Mouse (Mus musculus) effector memory CD4-positive, alpha-beta T cell, adult 7 months (primary cell): ENCODE data around the gene Cisd1. TPM values are rescaled to one million over a fixed set of nuclear protein-coding genes. Genes with fewer than 3 reads are reported as not detected.

Experiments used
- polyA plus RNA-seq: library from polyadenylated mRNA; unstranded; fragments of 100-300 nt; shearing (Covaris generic); gene quantifications from one replicate; pipeline ENCODE4 v1.2.1, GENCODE M21; 2017

Gene Cisd1
- polyA plus RNA-seq, result 18.1 TPM

DNA sequence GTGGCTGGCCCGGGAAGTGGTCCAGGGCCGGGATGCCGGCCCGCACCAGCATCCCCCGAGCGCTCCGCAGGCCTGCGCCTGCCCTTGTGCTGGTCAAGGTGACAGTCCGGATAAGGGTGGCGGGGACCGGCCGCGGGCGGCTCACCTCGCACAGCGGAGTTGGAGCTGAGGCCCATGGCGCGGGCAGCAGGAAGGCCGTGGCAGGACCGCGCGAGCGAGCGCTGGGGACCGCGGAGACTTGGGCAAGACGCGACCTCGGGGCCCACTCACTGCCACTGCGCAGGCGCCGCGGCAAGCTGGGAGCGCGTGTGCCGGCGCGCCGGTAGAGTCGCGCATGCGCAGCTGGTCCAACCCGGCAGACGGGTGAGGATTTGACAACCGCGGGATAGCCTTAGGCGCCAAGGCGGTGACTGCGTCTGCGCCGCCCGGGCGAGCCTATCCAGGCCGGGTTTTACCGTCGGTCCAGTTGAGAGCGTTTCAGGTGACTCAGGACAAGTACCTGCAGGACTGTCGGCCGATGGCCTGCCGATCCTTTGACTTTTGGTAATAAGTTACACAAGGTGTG is at the start of gene Cisd1:
Cisd1 (minus strand) TSS at position 376 of the 565 bp plus-strand sequence.

DNA sequence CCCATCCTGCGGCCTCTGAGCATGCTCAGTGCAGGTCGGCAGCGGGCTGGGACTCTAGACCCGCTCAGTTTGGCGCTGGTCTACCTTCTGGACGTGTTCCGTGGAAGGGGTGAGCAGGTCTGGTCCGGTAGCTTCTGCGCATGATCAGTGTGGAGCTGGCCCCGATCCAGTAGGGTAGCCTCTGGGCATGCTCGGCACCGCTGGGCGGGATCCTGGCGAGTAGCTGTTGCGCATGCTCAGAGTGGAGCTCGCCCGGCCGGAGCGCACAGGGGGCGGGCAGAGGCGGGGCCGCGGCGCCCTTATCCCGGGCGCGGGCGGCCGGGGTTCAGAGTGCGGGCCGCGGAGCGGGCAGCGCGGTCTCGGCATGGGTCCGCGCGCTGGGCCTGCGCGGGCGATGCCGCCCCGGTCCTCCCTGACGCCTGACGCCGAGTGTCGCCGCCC is 2.8 kb upstream of the Cisd1 start, which contains the start of gene Ipmk:
Ipmk (plus strand) TSS at position 255 of the 441 bp plus-strand sequence.

DNA sequence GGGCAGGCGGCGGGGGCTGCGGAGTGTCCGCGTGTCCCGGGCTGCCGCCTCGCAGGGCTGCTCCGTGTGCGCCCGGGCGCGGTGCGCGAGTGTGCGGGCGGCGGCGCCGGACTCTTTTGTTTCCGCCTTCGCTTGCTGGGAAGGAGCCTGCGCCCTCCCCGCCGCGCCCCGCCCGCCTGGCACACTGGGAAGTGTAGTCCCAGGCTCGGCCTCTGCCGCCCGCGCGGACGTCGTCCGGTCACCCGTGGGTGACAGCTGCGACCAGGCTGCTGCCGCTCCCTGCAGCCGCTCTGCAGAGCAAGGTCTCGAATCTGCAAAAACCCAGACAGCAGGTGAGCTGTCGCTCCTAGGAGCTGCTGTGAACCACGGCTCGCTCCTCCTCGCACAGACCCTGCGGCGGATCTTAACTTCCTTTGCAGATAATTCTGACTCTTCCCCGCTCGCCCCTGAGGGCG is 59.6 kb downstream of the Cisd1 start, which contains the start of gene Ube2d1:
Ube2d1 (minus strand) TSS at position 137 of the 455 bp plus-strand sequence.

Other genes starting within 250 kb of the Cisd1 start
- gene Bicc1, start 185.3 kb downstream of the Cisd1 start, polyA plus RNA-seq, result 0.17 TPM
- 98.4 TPM for gene Tfam, start 106.7 kb downstream of the Cisd1 start, polyA plus RNA-seq
- gene Ube2d1, start 59.7 kb downstream of the Cisd1 start, polyA plus RNA-seq, result 50.3 TPM
- 64.1 TPM for gene Ipmk, start 2.8 kb upstream of the Cisd1 start, polyA plus RNA-seq